Mouse (Mus musculus): ENCODE measurements around the gene Slc9a3r1.

- TF ChIP-seq EP300 (IDR thresholded peaks at IDR 0.05; ENCODE audit: low read depth) (no peak), CTCF (IDR thresholded peaks at IDR 0.05; ENCODE audit: low read depth) (no peak)
Observed at GRCm38 (mm10) chr11:115167631-115168249, 4.6 kb downstream of the Slc9a3r1 start.

Data from liver, embryonic 14.5 days (tissue).